Mouse (Mus musculus) mouse embryonic stem cell (cell line): Measurements from ENCODE around the gene Il12rb1.

Experiments
- in situ Hi-C, 2 experiments: fragments of 300-500 bp; cut with MboI; formaldehyde crosslinking; loops; 1 replicate in 1 of 2; 3 replicates in 1 of 2; pipeline ENCODE4 v1.14.3; 2019 to 2020; ENCODE audit warnings: low sequenced_read_pairs in 2 of 2, low pct_unique_long_range_greater_than_20kb in 1 of 2, mixed read lengths in 1 of 2; ENCODE audit not compliant: unreplicated experiment in 1 of 2

Gene Il12rb1

DNA sequence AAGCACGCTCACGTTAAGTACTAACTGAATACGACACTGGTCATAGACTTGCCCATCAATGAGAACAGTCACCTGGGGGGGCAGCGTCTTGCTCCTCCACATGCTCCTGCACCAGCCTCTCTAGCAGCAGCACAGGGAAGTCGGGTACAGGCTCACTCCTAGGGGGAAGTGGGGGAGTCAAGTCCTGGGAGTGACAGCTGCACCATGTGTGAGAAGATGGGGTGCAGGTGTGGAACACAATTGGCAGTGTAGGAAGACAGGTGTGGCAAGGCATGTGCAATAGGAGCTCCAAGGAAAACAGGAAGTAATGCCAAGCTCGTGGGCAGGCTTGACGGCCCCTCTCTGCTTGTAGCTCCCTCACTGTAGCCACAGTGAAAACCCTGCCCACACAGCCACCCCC is 37.0 kb upstream of the Il12rb1 start:
- in situ Hi-C loops: no loop called here

DNA sequence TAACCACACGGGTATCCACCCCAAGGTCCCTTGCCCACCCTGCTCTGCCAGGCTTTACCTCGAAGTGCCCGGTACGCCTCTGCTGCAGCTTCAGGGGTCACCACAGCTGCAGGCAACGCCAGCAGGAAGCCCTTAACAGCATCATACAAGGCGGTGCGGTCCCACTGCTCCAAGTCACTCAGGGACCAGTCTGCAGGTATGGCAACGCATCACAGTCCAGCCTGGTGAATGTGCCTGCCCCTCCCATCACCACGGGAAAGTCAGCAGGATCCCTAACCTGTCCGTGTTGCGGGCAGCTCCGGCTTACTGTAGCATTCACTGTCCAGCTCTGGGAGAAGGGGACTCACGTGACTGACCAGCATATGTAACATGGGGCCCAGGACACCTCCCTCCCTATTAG is 36.2 kb upstream of the Il12rb1 start:
- in situ Hi-C loops: no loop called here

DNA sequence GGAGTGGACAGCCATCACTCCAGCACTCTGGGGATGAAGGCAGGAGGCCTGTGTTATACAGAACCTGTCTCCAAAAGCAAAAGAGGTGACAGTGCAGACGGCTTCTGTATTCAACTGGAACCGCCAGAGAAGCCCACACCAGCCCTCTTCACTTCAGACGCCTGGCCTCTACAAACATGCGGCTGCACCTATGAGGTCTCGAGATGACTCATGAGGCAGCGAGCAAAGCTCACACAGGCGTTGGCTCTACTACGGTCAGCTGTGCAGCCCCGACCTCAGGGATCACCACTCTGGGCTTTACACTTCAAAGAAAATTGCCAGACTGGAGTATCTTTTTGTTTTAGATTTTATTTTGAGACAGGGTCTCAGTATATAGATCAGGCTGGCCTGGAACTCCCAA is 35.4 kb upstream of the Il12rb1 start:
- in situ Hi-C loops: no loop called here

DNA sequence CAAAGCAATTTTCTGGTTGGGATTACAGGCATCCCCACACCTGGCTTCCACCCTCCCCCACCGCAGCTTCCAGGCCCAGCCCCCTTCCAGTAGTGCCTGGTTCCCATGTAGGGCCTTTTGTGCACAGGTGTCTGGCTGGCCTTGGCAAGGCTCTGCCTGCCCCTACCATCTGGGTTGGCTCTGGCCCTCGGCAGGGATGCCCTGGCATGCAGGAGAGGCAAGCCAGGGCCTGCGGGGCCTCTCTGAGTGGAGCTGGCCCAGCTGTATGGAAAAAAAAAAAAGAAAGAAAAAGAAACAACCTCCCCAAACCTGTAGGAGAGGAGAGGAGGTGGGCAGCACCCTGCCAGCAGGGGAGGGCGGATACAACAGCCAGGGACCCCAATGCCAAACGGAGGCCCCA is 34.8 kb upstream of the Il12rb1 start:
- in situ Hi-C loops: no loop called here

DNA sequence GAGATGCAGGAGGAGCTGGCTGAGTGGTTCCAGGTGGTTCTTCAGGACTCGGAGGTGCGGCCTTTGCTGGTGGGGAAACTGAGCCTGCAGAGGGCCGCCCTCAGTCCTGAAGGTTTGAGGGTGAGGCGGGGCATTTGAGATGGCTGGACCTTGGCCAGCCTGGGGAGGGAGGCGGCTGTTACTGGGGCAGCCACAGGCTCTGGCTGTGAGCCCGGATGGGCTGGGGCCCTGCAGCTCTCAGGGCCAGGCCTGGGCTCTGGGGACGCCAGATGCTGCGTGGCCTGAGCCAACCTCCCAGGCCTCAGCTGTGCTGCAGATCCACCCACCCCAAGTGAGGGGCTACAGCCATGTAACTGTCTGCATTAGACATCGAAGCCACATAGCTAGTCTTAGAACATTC is 34.4 kb upstream of the Il12rb1 start:
- in situ Hi-C loops: no loop called here

DNA sequence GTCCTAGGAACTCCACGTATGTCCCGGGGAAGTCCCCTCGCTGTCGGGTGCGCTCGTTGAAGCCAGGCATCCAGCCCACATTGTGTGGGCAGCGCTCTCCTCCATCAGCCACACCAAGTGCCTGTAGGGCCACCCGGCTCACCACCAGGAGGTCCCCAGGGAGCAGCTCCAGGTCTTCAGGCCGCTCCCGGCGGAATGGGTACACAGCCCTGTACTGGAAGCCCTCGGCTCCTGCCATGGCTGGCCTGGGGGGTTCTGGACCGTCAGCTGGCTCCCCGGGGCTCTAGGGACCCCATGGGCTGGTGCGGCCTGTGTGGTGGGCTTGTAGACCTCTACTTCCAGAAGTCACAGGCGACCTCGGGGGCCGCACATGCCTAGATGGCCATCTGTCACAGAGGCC is 33.5 kb upstream of the Il12rb1 start:
- in situ Hi-C loops: no loop called here

DNA sequence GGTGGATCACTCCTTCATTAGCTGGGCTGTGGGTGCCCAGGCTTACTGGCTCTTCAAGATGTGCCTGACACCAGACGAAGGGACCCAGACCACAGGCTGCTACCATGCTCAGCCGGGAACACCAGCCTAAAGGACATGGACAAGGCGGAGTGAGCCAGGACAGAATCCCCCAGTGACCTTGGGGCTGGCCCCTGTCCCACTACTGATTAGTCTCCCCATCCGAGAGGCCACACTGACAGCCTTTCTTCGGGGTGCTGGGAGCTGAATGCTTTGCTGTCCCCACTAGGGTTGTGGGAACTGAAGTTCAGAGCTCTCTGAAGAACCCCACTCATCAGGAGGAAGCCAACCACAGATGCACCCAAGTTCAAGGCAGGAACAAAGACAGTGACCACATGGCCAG is 33.0 kb upstream of the Il12rb1 start:
- in situ Hi-C loops: no loop called here

DNA sequence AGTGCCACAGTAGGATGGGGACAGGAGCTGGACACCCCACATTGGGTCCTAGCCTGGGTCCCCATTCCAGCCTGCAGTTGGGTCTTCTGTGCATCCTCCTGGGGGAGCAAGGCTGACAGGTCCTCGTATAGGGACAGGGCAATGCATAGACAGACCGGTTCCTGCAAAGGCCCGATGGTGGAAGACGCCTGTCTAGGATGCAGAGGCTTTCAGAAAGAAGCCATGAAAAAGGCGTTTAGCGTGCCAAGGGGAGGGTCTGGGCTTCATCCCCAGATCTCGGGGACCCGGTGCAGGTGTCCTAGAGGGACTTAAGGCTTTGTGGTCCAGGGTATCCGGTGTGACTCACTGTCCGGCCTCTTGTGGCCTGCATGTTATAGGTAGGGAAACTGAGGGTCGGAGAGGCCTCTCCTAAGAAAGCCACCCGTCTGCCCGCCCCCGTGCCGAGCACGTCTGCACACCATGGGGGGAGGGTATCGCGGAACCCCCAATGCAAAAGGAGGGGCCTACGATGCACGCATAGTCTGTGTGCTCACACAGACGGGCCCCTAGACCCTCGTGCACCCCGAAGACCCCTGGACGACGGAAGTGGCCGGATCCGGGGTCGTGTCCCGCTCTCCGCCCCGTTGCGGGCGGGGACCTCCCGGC is 32.3 kb upstream of the Il12rb1 start:
- in situ Hi-C loops: no loop called here

DNA sequence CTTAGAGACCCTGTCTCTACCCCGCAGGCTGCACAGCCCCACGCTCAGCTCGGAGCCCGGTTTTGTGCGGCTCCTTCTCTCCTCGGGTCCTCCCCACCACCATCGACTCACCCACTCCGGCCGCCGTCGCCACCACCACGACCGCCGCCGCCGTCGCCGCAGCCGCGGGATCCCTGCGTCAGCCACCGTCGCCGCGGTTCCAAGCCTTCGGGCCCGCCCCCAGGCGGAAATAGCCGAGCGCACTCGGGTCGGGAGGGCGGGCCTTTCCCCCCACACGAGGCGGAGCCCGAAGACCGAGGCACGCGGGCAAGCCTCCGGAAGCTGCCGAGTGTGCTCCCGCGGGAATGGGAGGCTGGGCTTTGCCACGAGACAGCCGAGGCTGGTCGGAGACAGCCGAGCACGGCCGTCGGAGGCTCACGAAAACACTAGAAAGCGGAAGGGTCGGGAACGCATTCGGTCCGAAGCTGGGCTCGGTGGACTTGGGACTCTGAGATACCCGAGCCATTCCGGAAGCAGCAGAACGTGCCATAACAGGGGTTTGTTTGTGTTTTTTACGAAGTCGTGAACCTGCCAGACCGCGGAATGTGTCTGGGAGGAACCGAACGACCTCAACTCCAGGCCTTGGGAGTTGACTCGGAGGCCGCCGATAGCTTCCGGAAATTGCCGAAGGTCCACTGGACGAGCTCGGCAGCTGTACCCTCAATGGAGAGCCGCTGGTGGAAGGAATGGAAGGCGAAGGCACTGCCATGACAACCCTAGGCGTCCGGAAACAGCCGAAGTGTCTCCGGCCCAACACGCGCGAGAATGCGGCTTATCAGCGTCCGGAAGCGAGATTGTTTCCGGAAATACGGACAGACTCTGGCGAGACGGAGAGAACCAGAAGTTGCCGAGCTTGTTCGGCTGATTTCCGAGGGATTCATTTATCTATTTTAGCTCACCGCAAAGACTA is 31.5 kb upstream of the Il12rb1 start, which contains the start of gene Pik3r2:
Gene Pik3r2, minus strand, starts transcription at position 218 of the 949 bp plus-strand sequence.
- in situ Hi-C loops: no loop called here

DNA sequence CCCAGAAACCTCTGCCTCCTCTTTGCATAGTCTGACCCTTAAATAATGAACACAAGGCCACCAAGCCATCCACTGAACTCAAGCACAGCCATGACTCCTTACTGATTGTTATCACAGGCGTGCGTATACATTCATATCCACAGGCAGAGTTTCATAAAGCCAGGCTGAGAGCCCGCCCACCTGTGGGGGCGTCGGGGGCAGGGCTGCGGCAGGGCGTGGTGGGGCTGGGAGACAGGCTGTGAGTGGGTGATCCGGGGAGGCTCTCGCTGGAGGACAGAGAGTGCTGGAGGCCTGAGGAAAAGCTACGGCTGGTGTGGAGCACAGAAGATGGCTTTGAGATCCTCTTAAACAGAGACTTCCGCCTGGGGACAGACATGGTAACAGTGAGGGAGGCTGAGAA is 28.2 kb upstream of the Il12rb1 start:
- in situ Hi-C loops: no loop called here

DNA sequence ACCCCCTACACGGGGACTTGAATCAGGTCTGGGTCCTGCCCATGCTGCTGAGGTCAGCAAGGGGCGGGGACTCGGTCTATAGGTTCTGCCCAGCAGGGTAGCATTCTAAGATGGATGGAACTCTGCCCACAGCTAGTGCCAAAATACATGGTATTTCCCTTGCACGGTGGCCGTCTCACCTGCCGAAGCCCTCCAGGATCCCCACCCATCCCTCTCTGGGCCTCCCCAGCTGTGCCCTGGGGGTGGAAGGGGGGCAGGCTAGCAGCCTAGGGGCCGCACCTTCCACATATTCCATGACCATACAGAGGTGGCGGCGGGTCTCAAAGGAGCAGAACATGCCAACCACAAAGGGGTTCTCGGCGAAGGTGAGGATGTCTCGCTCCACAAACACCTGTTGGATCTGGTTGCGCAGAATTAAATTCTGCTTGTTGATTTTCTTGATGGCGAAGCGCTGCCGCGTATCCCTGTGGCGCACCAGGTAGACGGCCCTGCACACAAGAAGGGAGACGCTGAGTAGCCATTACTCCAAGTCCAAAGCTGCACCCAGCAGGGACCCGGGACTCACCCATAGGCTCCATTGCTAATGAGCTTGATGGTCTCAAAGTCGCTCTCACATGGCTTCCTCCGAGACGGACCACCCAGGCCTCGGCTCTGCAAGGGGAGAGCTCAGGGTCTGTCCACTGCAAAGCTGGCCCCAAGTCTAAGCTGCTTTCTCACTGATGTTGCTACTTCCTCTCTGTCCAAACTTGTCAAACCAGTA is 21.8 kb upstream of the Il12rb1 start:
- in situ Hi-C loops: no loop called here

DNA sequence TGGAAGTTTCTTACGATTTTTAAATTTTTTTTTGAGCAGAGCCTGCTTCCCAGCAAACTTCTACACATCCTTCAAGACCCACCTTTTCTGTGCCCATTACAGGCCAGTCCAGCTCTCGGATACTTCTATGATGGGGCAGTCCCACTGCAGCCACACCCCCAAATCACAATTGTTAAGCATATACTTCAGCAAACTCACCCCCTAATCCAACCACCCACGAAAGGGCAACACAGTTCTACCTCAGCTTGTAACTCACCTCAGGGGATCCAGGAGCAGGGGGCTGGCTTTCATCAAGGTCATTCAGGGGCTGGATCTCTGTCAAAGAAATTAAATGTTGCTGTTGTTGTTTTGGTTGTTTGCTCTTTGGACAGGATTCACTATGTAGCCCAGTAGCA is 21.2 kb upstream of the Il12rb1 start:
- in situ Hi-C loops: no loop called here

DNA sequence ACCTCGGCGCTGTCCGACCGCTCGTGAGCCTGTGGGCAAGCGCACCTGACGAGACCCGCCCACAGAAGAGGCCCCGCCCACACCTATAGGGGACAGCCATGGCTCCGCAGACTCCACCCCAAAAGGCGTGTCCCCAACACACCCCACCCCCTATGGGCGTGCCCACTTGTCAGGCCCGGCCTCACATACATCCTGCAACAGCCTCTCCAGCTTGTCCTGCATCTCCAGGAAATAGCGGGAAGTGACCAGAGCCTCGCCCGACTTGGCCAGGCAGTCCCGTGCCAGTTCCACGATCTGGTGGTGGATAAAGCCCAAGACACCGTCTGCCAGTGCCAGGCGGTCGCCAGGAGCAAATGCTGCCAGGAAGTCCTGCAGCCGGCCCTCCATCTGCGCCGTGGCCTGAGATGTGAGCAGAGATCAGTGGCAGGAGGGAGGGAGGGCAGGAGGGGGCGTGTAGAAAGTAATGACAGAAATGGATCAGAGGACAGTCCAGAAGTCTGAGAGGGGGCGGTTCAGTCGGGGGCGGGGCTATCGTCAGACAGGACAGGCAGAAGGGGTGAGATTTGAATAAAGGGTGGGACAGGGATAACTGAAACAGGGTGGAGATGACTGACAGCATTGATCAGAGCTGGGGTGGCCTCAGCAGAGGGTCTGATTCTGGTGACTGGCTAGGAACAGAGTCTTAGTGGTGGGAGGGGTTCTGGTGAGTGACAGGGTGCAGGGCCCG is 20.1 kb upstream of the Il12rb1 start:
- in situ Hi-C loops: no loop called here

DNA sequence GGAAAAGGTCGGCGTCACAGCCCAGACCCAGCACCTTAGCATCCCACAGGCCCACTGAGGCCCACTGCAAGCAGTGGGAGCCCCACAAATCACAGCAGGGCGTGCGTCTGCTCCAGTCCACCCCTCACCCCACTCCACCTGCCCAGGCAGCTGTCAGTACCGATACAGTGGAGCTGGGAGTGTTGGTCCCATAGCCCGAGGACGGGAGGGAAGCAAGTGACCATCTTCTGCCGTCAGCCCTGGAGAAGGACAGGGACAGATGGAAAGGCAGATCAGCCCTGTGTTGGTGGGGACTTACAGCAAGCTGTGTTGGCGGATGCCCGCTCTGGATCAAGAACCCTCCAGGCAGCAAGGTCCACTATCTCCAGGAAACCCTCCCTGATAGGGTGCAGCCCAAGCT is 19.2 kb upstream of the Il12rb1 start:
- in situ Hi-C loops: no loop called here

DNA sequence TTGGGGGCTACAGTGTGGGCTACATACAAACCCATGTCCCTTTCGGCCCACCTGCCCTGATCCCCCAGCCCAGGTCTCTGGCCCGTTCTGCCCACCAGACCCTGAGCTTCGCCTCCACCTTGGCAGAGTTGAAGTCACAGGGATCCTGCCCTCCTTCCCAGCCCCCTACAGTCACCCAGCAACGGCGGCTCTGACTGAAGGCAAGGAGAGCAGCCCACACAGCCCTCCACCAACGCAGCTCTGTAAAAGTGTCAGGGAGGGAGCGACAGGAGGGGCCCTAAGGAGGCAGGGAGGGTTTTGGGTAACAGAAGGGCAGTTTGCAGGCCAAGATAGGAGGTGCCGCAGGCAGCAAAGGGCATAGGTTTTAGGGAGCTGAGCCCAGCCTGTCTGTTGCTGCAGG is 17.4 kb upstream of the Il12rb1 start:
- in situ Hi-C loops: no loop called here

DNA sequence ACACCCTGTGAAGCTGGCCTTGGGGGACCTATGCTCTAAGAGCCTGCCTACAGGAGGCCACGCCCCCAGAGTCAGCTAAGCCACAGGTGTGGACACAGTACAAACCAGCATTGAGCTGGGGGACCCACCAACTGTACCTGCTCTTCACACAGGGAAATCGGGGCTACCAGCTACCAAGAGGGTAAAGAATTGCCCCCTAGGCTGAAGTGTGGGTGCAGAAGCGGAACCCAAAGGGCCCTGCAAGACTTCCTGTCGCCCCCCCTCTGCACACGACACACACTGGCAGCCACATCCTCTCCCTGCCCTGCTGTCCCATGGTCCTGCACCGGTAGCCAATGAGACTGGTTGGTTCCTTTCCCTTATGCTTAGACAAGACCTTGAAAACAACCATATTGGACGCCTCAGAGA is 17.0 kb upstream of the Il12rb1 start:
- in situ Hi-C loops: no loop called here

DNA sequence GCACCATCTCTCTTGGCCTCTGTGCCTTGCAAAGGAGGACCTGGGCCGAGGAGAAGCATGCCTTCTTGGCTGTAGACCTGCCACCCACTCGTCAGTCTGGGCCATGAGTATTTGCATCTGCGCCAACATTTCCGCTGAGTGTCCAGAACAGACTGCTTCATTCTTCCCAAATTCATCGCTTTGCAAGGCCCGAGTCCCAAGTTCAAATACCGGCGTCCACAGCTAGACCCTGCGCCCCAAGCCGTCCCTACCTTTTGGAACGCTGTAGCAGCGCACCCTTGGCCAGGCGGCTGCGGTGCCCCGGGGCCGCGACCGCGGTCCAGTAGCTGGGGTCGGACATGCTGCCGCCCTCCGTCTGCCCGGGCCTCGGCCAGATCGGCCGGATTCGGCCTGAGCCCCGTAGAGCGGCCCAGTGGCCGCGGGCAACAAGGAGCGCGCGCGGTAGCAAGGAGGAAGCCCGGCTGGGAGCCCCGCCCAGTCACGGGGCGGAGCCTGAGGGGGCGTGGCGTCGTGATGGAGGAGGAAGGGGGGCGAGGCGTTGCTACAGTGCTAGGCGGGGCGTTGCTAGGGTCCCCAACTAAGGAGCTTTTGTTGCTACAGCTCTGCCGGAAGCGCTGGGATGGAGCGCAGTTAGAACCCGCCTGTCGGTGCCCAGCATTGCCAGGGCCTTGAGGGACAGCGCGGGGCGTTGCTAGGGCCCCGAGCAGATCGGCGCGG is 16.1 kb upstream of the Il12rb1 start:
- in situ Hi-C loops: no loop called here

DNA sequence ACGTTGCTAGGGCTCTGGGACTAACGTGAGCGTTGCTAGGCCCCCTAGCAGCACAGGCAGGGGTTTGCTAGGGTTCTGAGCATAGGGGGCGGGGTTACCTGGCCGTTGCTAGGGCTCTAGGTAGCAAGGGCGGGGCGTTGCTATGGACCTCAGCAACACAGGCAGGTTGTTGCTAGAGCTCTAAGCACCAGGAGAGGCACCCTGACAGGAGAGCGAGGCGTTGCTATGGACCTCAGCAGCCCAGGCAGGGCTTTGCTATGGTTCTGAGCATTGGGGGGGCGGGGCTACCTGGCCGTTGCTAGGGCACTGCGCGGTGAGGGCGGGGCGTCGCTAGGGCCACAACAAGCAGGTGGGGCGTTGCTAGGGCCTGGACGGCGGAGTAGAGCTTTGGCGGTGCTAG is 15.5 kb upstream of the Il12rb1 start:
- in situ Hi-C loops: no loop called here
